Mouse (Mus musculus): ENCODE measurements around the gene Cyp2c23.

GRCm38 (mm10) chr19:43995427-43995826 lies 33.6 kb downstream of the Cyp2c23 start:
- TF ChIP-seq POLR2A (IDR thresholded peaks at IDR 0.05; ENCODE audit: insufficient read length, low read depth) = no peak
- TF ChIP-seq POLR2AphosphoS2 (IDR thresholded peaks at IDR 0.05; ENCODE audit: insufficient read length, low read depth) = no peak
- no peak for TF ChIP-seq MYOG (IDR thresholded peaks at IDR 0.05; ENCODE audit: control insufficient read depth in 1 of 3, insufficient read depth in 1 of 3, insufficient read length in 2 of 3, low read depth in 2 of 3)
- TF ChIP-seq CEBPB (IDR thresholded peaks at IDR 0.05; ENCODE audit: insufficient read depth, poor library complexity, severe bottlenecking) = no peak

All from myocyte (in vitro differentiated cells).